Mouse (Mus musculus): Measurements from ENCODE around the gene Celf6.

DNA sequence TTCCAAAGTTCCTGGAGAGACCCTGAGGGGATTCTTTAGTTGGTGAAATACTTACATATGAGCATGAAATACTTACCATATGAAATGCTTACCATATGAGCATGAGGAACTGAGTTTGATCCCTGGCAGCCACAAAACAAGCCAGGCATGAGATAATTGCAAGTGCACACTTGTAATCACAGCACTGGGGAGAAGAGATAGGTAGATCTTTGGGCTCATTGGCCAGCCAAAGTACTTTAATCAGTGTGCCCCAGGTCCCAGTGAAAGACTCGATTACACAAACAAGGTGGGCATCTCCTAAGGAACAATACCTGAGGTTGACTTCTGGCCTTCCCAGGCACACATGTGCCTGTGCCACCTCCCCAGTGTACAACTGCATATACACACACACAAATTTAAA lies 60.7 kb downstream of the Celf6 start:
- no peak for TF ChIP-seq CTCF (IDR thresholded peaks at IDR 0.05 in 2 of 3, conservative IDR thresholded peaks at IDR 0.05 in 1 of 3; ENCODE audit: control insufficient read depth in 1 of 3, insufficient read depth in 1 of 3, low read depth in 2 of 3, low read length in 3 of 3, poor library complexity in 1 of 3, severe bottlenecking in 1 of 3)
- no peak for TF ChIP-seq ZKSCAN1 (IDR thresholded peaks at IDR 0.05; ENCODE audit: low read depth, low read length)
- TF ChIP-seq MYB (IDR thresholded peaks at IDR 0.05; ENCODE audit: low read depth, low read length), result no peak
- no peak for TF ChIP-seq POLR2AphosphoS5 (IDR thresholded peaks at IDR 0.05; ENCODE audit: borderline replicate concordance, low read depth, low read length)
- TF ChIP-seq EP300 (IDR thresholded peaks at IDR 0.05; ENCODE audit: low read depth in 1 of 2, low read length in 2 of 2), result peak; percentile 91 to 93
- peak; percentile 36; the same call in 1 of the 2 replicates for TF ChIP-seq MAFK (IDR thresholded peaks at IDR 0.05; ENCODE audit: borderline replicate concordance, low read depth, low read length)
- no peak for TF ChIP-seq POLR2A (IDR thresholded peaks at IDR 0.05; ENCODE audit: control insufficient read depth in 1 of 2, insufficient read depth in 1 of 2, low read depth in 1 of 2, low read length in 2 of 2, poor library complexity in 1 of 2)

All from MEL (cell line).